Mouse (Mus musculus) bone marrow, adult 2 months (tissue): ENCODE data around the gene Krt33a. TPM values are rescaled to one million over a fixed set of nuclear protein-coding genes. Genes with fewer than 3 reads are reported as not detected.

Experiments used
- H3K27ac ChIP-seq: fragments of 200-500 bp; 2 replicates; pipeline ENCODE4 v1.5.1; 2012; ENCODE audit warnings: low read depth, mild to moderate bottlenecking, control low read depth, inconsistent platforms, low read length; ENCODE audit not compliant: control insufficient read depth, poor library complexity, insufficient read depth
- H3K4me1 ChIP-seq: fragments of 200-500 bp; 2 replicates; pipeline ENCODE4 v1.6.1; 2011; ENCODE audit warnings: low read length; ENCODE audit not compliant: control insufficient read depth, insufficient read depth
- H3K4me3 ChIP-seq: fragments of 200-500 bp; replicated peaks from 2 replicates; pipeline ENCODE3; 2011; ENCODE audit warnings: mild to moderate bottlenecking, low read depth, low read length, control low read depth; ENCODE audit not compliant: control insufficient read depth
- CTCF ChIP-seq: fragments of 200-500 bp; IDR thresholded peaks from 2 replicates; pipeline ENCODE4 v1.5.1; 2011; ENCODE audit warnings: low read length, control low read depth; ENCODE audit not compliant: control insufficient read depth, insufficient read depth
- POLR2A ChIP-seq: fragments of 200-500 bp; IDR thresholded peaks from 2 replicates; pipeline ENCODE4 v1.6.1; 2011; ENCODE audit warnings: low read depth, mild to moderate bottlenecking, control low read depth, low read length, borderline replicate concordance; ENCODE audit not compliant: control insufficient read depth
- WGBS: fragments of 180-500 bp; shearing (Covaris S2); methylation state at CpG from one replicate; pipeline ENCODE4 v1.1.7; 2018; 5-methylcytosine and 5-hydroxymethylcytosine counted together
- polyA plus RNA-seq: library from polyadenylated mRNA; stranded (reverse); fragments of >200 nt; gene quantifications from 2 replicates; pipeline ENCODE4 v1.2.4, GENCODE M21; 2011; ENCODE audit warnings: low replicate concordance; ENCODE audit not compliant: missing spikeins, insufficient read depth, insufficient read length

Gene Krt33a
- not detected in 2 replicates for polyA plus RNA-seq

GRCm38 (mm10) chr11:100016112-100016511 is at the start of gene Krt33a:
Gene Krt33a, minus strand, starts transcription at chr11:100016212.
- no peaks in the 10 kb centered on the region for H3K4me1 ChIP-seq
- WGBS: 66% methylated on average over 4 of the region's 4 CpGs
- TF ChIP-seq POLR2A (no peak), CTCF (no peak)

GRCm38 (mm10) chr11:100058875-100059274 is 42.9 kb upstream of the Krt33a start:
- 72% methylated on average over 8 of the region's 8 CpGs for WGBS
- Histone ChIP-seq H3K4me3 (no peak overlapping the region), H3K4me1 (no peaks in the 10 kb centered on the region), H3K27ac (no peak overlapping the region)
- TF ChIP-seq POLR2A (no peak), CTCF (no peak)

More at GRCm38 (mm10) chr11:100016112-100016511, at the start of gene Krt33a:
- Histone ChIP-seq H3K4me3 (no peak within 1 kb of the TSS), H3K27ac (no peak within 1 kb of the TSS)

- WGBS: 49% methylated on average over 9 of the region's 9 CpGs
- TF ChIP-seq POLR2A (no peak), CTCF (no peak)
- Histone ChIP-seq H3K27ac (no peak overlapping the region), H3K4me1 (no peaks in the 10 kb centered on the region), H3K4me3 (no peak overlapping the region)
These were observed 40.0 kb upstream of the Krt33a start for GRCm38 (mm10) chr11:100055686-100056655.

- Histone ChIP-seq H3K4me3 (no peak within 1 kb of the TSS), H3K4me1 (no peaks in the 10 kb centered on the region), H3K27ac (no peak within 1 kb of the TSS)
- no peak for TF ChIP-seq POLR2A
- TF ChIP-seq CTCF: no peak
- WGBS: 80% methylated on average over 3 of the region's 3 CpGs
These were observed 34.4 kb upstream of the Krt33a start, which contains the start of gene Krt31 for GRCm38 (mm10) chr11:100050451-100050850. Gene Krt31, minus strand, starts transcription at chr11:100050551.

- Histone ChIP-seq H3K4me1 (no peaks in the 10 kb centered on the region), H3K27ac (no peak overlapping the region), H3K4me3 (no peak overlapping the region)
- TF ChIP-seq CTCF: no peak
- 78% methylated on average over 2 of the region's 2 CpGs for WGBS
These were observed 31.2 kb upstream of the Krt33a start for GRCm38 (mm10) chr11:100047193-100047592.

GRCm38 (mm10) chr11:100046303-100046866 is 30.4 kb upstream of the Krt33a start:
- Histone ChIP-seq H3K27ac (no peak overlapping the region), H3K4me1 (no peaks in the 10 kb centered on the region), H3K4me3 (no peak overlapping the region)
- TF ChIP-seq POLR2A (no peak), CTCF (no peak)
- WGBS: 73% methylated on average over 6 of the region's 6 CpGs

- Histone ChIP-seq H3K4me1 (no peaks in the 10 kb centered on the region), H3K4me3 (no peak within 1 kb of the TSS), H3K27ac (no peak within 1 kb of the TSS)
- TF ChIP-seq CTCF (no peak), POLR2A (no peak)
- WGBS: 80% methylated on average over 6 of the region's 6 CpGs
These were observed 25.4 kb upstream of the Krt33a start, which contains the start of gene Krt34 for GRCm38 (mm10) chr11:100041454-100041853. Gene Krt34, minus strand, starts transcription at chr11:100041554.

- no peak for TF ChIP-seq CTCF
- TF ChIP-seq POLR2A: no peak
- no peaks in the 10 kb centered on the region for H3K4me1 ChIP-seq
- 72% methylated on average over 6 of the region's 6 CpGs for WGBS
- H3K27ac ChIP-seq: no peak within 1 kb of the TSS
- no peak within 1 kb of the TSS for H3K4me3 ChIP-seq
These were observed 13.8 kb upstream of the Krt33a start, which contains the start of gene Krt33b for GRCm38 (mm10) chr11:100029768-100030167. Gene Krt33b, minus strand, starts transcription at chr11:100029868.
